24 mouse cellular contexts compared by ENCODE assay signal in genomic region chr6:85087425-85087824, GRCm38 (mm10). TPM values are rescaled to one million over a fixed set of nuclear protein-coding genes. Genes with fewer than 3 reads are reported as not detected.
DNase-seq lines count a peak whose midpoint lies in the region; ATAC-seq and TF ChIP-seq lines count a peak whose summit lies in the region.
"Had no signal": no experiment of that assay in that cellular context is flagged by ENCODE, and none has a peak within 500 bp of the region (broad histone marks: within the 10 kb centered on the region; RNA-seq: fewer than 3 reads in every experiment).

No protein-coding gene starts in this region.

- no peak overlapping the region for H3K4me3 ChIP-seq in limb, embryonic 14.5 days (replicated peaks; ENCODE audit: low read length)
- no peak overlapping the region for H3K4me3 ChIP-seq in limb, embryonic 10.5 days
- H3K4me3 ChIP-seq in stomach, postnatal 0 days (ENCODE audit: low read depth, low read length), result no peak overlapping the region
- H3K4me3 ChIP-seq: forebrain, embryonic 12.5 days; hindbrain, embryonic 10.5 days; midbrain, embryonic 13.5 days; neural tube, embryonic 13.5 days; stomach, embryonic 15.5 days had no signal

- 40% methylated on average over 4 of the region's 4 CpGs for whole genome bisulfite sequencing in limb, embryonic 14.5 days
- 85% methylated on average over 4 of the region's 4 CpGs for WGBS in limb, embryonic 10.5 days
- 57% methylated on average over 4 of the region's 4 CpGs for WGBS in stomach, postnatal 0 days

- no peak overlapping the region for H3K4me2 ChIP-seq in limb, embryonic 14.5 days (replicated peaks; ENCODE audit: low read depth, low read length, severe bottlenecking)
- no peak overlapping the region for H3K4me2 ChIP-seq in stomach, postnatal 0 days (replicated peaks; ENCODE audit: low read depth)
- H3K4me2 ChIP-seq: forebrain, embryonic 12.5 days; midbrain, embryonic 13.5 days; neural tube, embryonic 13.5 days; stomach, embryonic 15.5 days had no signal

- no peak overlapping the region for H3K9ac ChIP-seq in limb, embryonic 14.5 days (ENCODE audit: low read depth, low read length, severe bottlenecking)
- H3K9ac ChIP-seq in stomach, postnatal 0 days (ENCODE audit: low read length), result no peak overlapping the region
- H3K9ac ChIP-seq: forebrain, embryonic 12.5 days; liver, postnatal 0 days; midbrain, embryonic 13.5 days; neural tube, embryonic 13.5 days; stomach, embryonic 15.5 days had no signal

- TF ChIP-seq EP300 in stomach, postnatal 0 days (optimal IDR thresholded peaks at IDR 0.05), result no peak

- TF ChIP-seq POLR2A in limb, embryonic 14.5 days (IDR thresholded peaks at IDR 0.05; ENCODE audit: borderline replicate concordance, extremely low read depth, insufficient read depth, insufficient read length), result no peak

- no peak for TF ChIP-seq CTCF in stomach, postnatal 0 days (IDR thresholded peaks at IDR 0.05; ENCODE audit: low read depth)

- no peaks in the 10 kb centered on the region for H3K36me3 ChIP-seq in limb, embryonic 14.5 days (ENCODE audit: control insufficient read depth, insufficient read depth, low read length)
- no peaks in the 10 kb centered on the region for H3K36me3 ChIP-seq in limb, embryonic 10.5 days
- no peaks in the 10 kb centered on the region for H3K36me3 ChIP-seq in stomach, postnatal 0 days (ENCODE audit: control insufficient read depth, insufficient read depth, low read length)
- H3K36me3 ChIP-seq: forebrain, embryonic 12.5 days; hindbrain, embryonic 10.5 days; midbrain, embryonic 13.5 days; neural tube, embryonic 13.5 days; stomach, embryonic 15.5 days had no signal

- no peaks in the 10 kb centered on the region for H3K9me3 ChIP-seq in limb, embryonic 14.5 days (ENCODE audit: control insufficient read depth, low read length)
- H3K9me3 ChIP-seq in limb, embryonic 10.5 days (replicated peaks), result no peaks in the 10 kb centered on the region
- no peaks in the 10 kb centered on the region for H3K9me3 ChIP-seq in stomach, postnatal 0 days (ENCODE audit: control insufficient read depth, low read length)
- H3K9me3 ChIP-seq: forebrain, embryonic 12.5 days; hindbrain, embryonic 10.5 days; midbrain, embryonic 13.5 days; neural tube, embryonic 13.5 days; stomach, embryonic 15.5 days had no signal

- H3K27ac ChIP-seq in limb, embryonic 14.5 days (replicated peaks; ENCODE audit: low read depth, low read length), result no peak overlapping the region
- no peak overlapping the region for H3K27ac ChIP-seq in limb, embryonic 10.5 days
- H3K27ac ChIP-seq in stomach, postnatal 0 days (replicated peaks), result 0 out of 2 replicates have a peak overlapping the region, but pooled peaks have one; percentile 35
- H3K27ac ChIP-seq: forebrain, embryonic 12.5 days; hindbrain, embryonic 10.5 days; midbrain, embryonic 13.5 days; neural tube, embryonic 13.5 days; stomach, embryonic 15.5 days had no signal

- ATAC-seq in limb, embryonic 14.5 days (ENCODE audit: low FRiP score, low read depth), result no peak
- ATAC-seq in stomach, postnatal 0 days (ENCODE audit: low FRiP score, low TSS enrichment), result peak; percentile 59; the same call in 1 of the 2 replicates
- ATAC-seq: activated CD4-positive, CD25-positive, alpha-beta regulatory T cell, adult 4 months; liver, postnatal 0 days; midbrain, embryonic 13.5 days had no signal

- H3K27me3 ChIP-seq in limb, embryonic 14.5 days (ENCODE audit: control insufficient read depth, insufficient read depth, low read length), result no peaks in the 10 kb centered on the region
- H3K27me3 ChIP-seq in limb, embryonic 10.5 days (ENCODE audit: low read depth, poor library complexity, severe bottlenecking), result no peaks in the 10 kb centered on the region
- no peaks in the 10 kb centered on the region for H3K27me3 ChIP-seq in stomach, postnatal 0 days (ENCODE audit: control insufficient read depth, insufficient read depth, low read length)
- H3K27me3 ChIP-seq: forebrain, embryonic 12.5 days; midbrain, embryonic 13.5 days; neural tube, embryonic 13.5 days; stomach, embryonic 15.5 days had no signal

- no peaks in the 10 kb centered on the region for H3K4me1 ChIP-seq in limb, embryonic 14.5 days (ENCODE audit: control insufficient read depth, insufficient read depth, low read length)
- no peaks in the 10 kb centered on the region for H3K4me1 ChIP-seq in limb, embryonic 10.5 days
- no peaks in the 10 kb centered on the region for H3K4me1 ChIP-seq in stomach, postnatal 0 days (replicated peaks; ENCODE audit: control insufficient read depth, insufficient read depth)
- H3K4me1 ChIP-seq: forebrain, embryonic 12.5 days; hindbrain, embryonic 10.5 days; midbrain, embryonic 13.5 days; neural tube, embryonic 13.5 days; stomach, embryonic 15.5 days had no signal

- DNase-seq in limb, embryonic 14.5 days (ENCODE audit: low spot score), result peak; percentile 56
- no peak for DNase-seq in limb, embryonic 10.5 days (ENCODE audit: low spot score)
- peak; percentile 58 for DNase-seq in NIH3T3 (ENCODE audit: low read depth)
- DNase-seq in gonadal fat pad, adult 2 months (ENCODE audit: low read depth), result peak; percentile 60
- DNase-seq in stomach, postnatal 0 days (ENCODE audit: low spot score), result no peak
- no peak for DNase-seq in left cerebral cortex, adult 11 months (ENCODE audit: low spot score)
- DNase-seq in thymus, postnatal 4 days, result no peak
- DNase-seq: adrenal gland, postnatal 14 days; cerebellum, adult 11-12 months; cerebellum, postnatal 14 days; embryo, embryonic 11 days; gastrocnemius, postnatal 14 days; kidney, adult 9 months; kidney, postnatal 4 days; liver, postnatal 0 days; lung, postnatal 10 days; right cerebral cortex, postnatal 25 days; thymus, adult 2 months had no signal

RNA-seq across cellular contexts. Expression of gene Exoc6b, which starts 18.1 kb away (rescaled TPM):
- polyA plus RNA-seq in limb, embryonic 14.5 days (2012; rRNA removed), result 16.1 and 17.1 TPM in 2 replicates
- 40.7 and 41.0 TPM in 2 replicates for polyA plus RNA-seq in limb, embryonic 14.5 days (2014; fragmentation: Nextera tagmentation; extraction: Ambion mirVana)
- 18.4 and 24.6 TPM in 2 replicates for polyA plus RNA-seq in limb, embryonic 10.5 days (2016; fragmentation: Nextera tagmentation; extraction: Ambion mirVana)
- 8.4 and 9.2 TPM in 2 replicates for polyA plus RNA-seq in gonadal fat pad, adult 2 months (2012; rRNA removed)
- polyA plus RNA-seq in stomach, postnatal 0 days (2015; fragmentation: Nextera tagmentation; extraction: Ambion mirVana), result 11.7 and 13.8 TPM in 2 replicates

RNA-seq across cellular contexts. Expression of gene Spr, which starts 50.1 kb away (rescaled TPM):
- 16.8 and 18.4 TPM in 2 replicates for polyA plus RNA-seq in limb, embryonic 14.5 days (2012; rRNA removed)
- polyA plus RNA-seq in limb, embryonic 14.5 days (2014; fragmentation: Nextera tagmentation; extraction: Ambion mirVana), result 58.2 and 59.9 TPM in 2 replicates
- polyA plus RNA-seq in limb, embryonic 10.5 days (2016; fragmentation: Nextera tagmentation; extraction: Ambion mirVana), result 52.5 and 64.9 TPM in 2 replicates
- polyA plus RNA-seq in gonadal fat pad, adult 2 months (2012; rRNA removed), result 13.5 and 24.4 TPM in 2 replicates
- 58.8 and 62.1 TPM in 2 replicates for polyA plus RNA-seq in stomach, postnatal 0 days (2015; fragmentation: Nextera tagmentation; extraction: Ambion mirVana)

Comparison
In these comparisons a context has a peak if more than half of its experiments do, and no peak if none do; other contexts are left out.
1. DNase-seq: peak in limb, embryonic 14.5 days (single experiment), NIH3T3 (single experiment) and gonadal fat pad, adult 2 months (single experiment); none in limb, embryonic 10.5 days (single experiment), stomach, postnatal 0 days (single experiment), left cerebral cortex, adult 11 months (single experiment) and thymus, postnatal 4 days (single experiment).